Mouse (Mus musculus): ENCODE measurements around the gene Drc1.

Gene Drc1

GRCm38 (mm10) chr5:30287106-30287882 is 6.1 kb downstream of the Drc1 start:
- no peak for DNase-seq

- no peak for DNase-seq
These were observed 59.6 kb downstream of the Drc1 start for GRCm38 (mm10) chr5:30340815-30341214.

GRCm38 (mm10) chr5:30341601-30342365 is 60.6 kb downstream of the Drc1 start:
- DNase-seq: no peak

GRCm38 (mm10) chr5:30342601-30343015 is 61.4 kb downstream of the Drc1 start:
- no peak for DNase-seq

- peak; percentile 65 for DNase-seq
These were observed 61.9 kb downstream of the Drc1 start for GRCm38 (mm10) chr5:30343107-30343506.

GRCm38 (mm10) chr5:30343886-30344285 is 62.7 kb downstream of the Drc1 start:
- no peak for DNase-seq

GRCm38 (mm10) chr5:30353605-30354004 is 72.4 kb downstream of the Drc1 start:
- no peak for DNase-seq

- no peak for DNase-seq
These were observed 73.9 kb downstream of the Drc1 start for GRCm38 (mm10) chr5:30355114-30355513.

- no peak for DNase-seq
These were observed 74.5 kb downstream of the Drc1 start for GRCm38 (mm10) chr5:30355559-30356159.

- no peak for DNase-seq
These were observed 75.5 kb downstream of the Drc1 start for GRCm38 (mm10) chr5:30356647-30357046.

- no peak for DNase-seq
These were observed 77.4 kb downstream of the Drc1 start for GRCm38 (mm10) chr5:30358436-30359099.

- DNase-seq: no peak
These were observed 86.2 kb downstream of the Drc1 start for GRCm38 (mm10) chr5:30367405-30367804.

- DNase-seq: no peak
These were observed 88.2 kb downstream of the Drc1 start for GRCm38 (mm10) chr5:30369426-30369825.

GRCm38 (mm10) chr5:30382876-30383275 is 101.7 kb downstream of the Drc1 start:
- DNase-seq: no peak

- no peak for DNase-seq
These were observed 106.5 kb downstream of the Drc1 start for GRCm38 (mm10) chr5:30387726-30388125.

GRCm38 (mm10) chr5:30389836-30390235 is 108.6 kb downstream of the Drc1 start:
- DNase-seq: no peak

GRCm38 (mm10) chr5:30391473-30391872 is 110.3 kb downstream of the Drc1 start:
- peak; percentile 72 for DNase-seq

GRCm38 (mm10) chr5:30400521-30400920 is 119.3 kb downstream of the Drc1 start:
- DNase-seq: no peak

GRCm38 (mm10) chr5:30401165-30401564 is 120.0 kb downstream of the Drc1 start:
- no peak for DNase-seq

- no peak for DNase-seq
These were observed 125.7 kb downstream of the Drc1 start for GRCm38 (mm10) chr5:30406876-30407275.

GRCm38 (mm10) chr5:30411524-30411923 is 130.3 kb downstream of the Drc1 start:
- DNase-seq: peak; percentile 12

- DNase-seq: no peak
These were observed 134.2 kb downstream of the Drc1 start for GRCm38 (mm10) chr5:30415381-30415780.

GRCm38 (mm10) chr5:30415876-30416275 is 134.7 kb downstream of the Drc1 start:
- no peak for DNase-seq
